Mouse (Mus musculus) spleen, postnatal 4 days (tissue): Measurements from ENCODE around the gene Trdn.

Experiments
- DNase-seq, 2 experiments: peaks; one replicate each; pipeline ENCODE4 v3.0.0; 2022; ENCODE audit warnings: low spot score in 2 of 2

Trdn gene

GRCm38 (mm10) chr10:33080254-33080653, at the start of gene Trdn:
Gene Trdn (plus strand): TSS chr10:33080554.
- no peak for DNase-seq

- no peak for DNase-seq
Observed at GRCm38 (mm10) chr10:33060771-33061170, 19.6 kb upstream of the Trdn start.

GRCm38 (mm10) chr10:33065566-33065965, 14.8 kb upstream of the Trdn start:
- DNase-seq: no peak

- DNase-seq: no peak
Observed at GRCm38 (mm10) chr10:33073126-33073525, 7.2 kb upstream of the Trdn start.

GRCm38 (mm10) chr10:33082151-33082844, 1.9 kb downstream of the Trdn start:
- no peak for DNase-seq

- no peak for DNase-seq
Observed at GRCm38 (mm10) chr10:33082961-33083626, 2.7 kb downstream of the Trdn start.

- no peak for DNase-seq
Observed at GRCm38 (mm10) chr10:33083627-33084158, 3.3 kb downstream of the Trdn start.

GRCm38 (mm10) chr10:33088403-33088802, 8.0 kb downstream of the Trdn start:
- no peak for DNase-seq

- no peak for DNase-seq
Observed at GRCm38 (mm10) chr10:33092400-33092799, 12.0 kb downstream of the Trdn start.

GRCm38 (mm10) chr10:33107942-33108341, 27.6 kb downstream of the Trdn start:
- DNase-seq: no peak

GRCm38 (mm10) chr10:33123028-33123427, 42.7 kb downstream of the Trdn start:
- DNase-seq: no peak

GRCm38 (mm10) chr10:33144911-33145310, 64.6 kb downstream of the Trdn start:
- no peak for DNase-seq

- DNase-seq: no peak
Observed at GRCm38 (mm10) chr10:33179731-33180631, 99.6 kb downstream of the Trdn start.

GRCm38 (mm10) chr10:33189031-33189430, 108.7 kb downstream of the Trdn start:
- no peak for DNase-seq

- DNase-seq: no peak
Observed at GRCm38 (mm10) chr10:33195919-33196318, 115.6 kb downstream of the Trdn start.

- DNase-seq: no peak
Observed at GRCm38 (mm10) chr10:33198257-33198656, 117.9 kb downstream of the Trdn start.

- no peak for DNase-seq
Observed at GRCm38 (mm10) chr10:33210411-33210810, 130.1 kb downstream of the Trdn start.

GRCm38 (mm10) chr10:33253911-33254310, 173.6 kb downstream of the Trdn start:
- no peak for DNase-seq

GRCm38 (mm10) chr10:33256202-33256601, 175.8 kb downstream of the Trdn start:
- DNase-seq: no peak

GRCm38 (mm10) chr10:33304982-33305381, 224.6 kb downstream of the Trdn start:
- DNase-seq: no peak

GRCm38 (mm10) chr10:33353026-33353425, 272.7 kb downstream of the Trdn start:
- DNase-seq: no peak

- DNase-seq: no peak
Observed at GRCm38 (mm10) chr10:33366521-33366920, 286.2 kb downstream of the Trdn start.
